Mouse (Mus musculus) bone marrow macrophage, adult 2 months (primary cell): ENCODE results near the gene 9530068E07Rik. TPM values are rescaled to one million over a fixed set of nuclear protein-coding genes. Genes with fewer than 3 reads are reported as not detected.

Experiments
- H3K27ac ChIP-seq: 2 replicates; pipeline ENCODE4 v1.5.1; 2012; ENCODE audit warnings: low read depth, low read length; ENCODE audit not compliant: insufficient read depth
- H3K4me1 ChIP-seq: 2 replicates; pipeline ENCODE4 v1.6.1; 2012; ENCODE audit warnings: low read length; ENCODE audit not compliant: control insufficient read depth, insufficient read depth
- H3K4me3 ChIP-seq: 2 replicates; pipeline ENCODE4 v1.5.1; 2012; ENCODE audit warnings: mild to moderate bottlenecking, low read length, moderate library complexity; ENCODE audit not compliant: insufficient read depth
- CTCF ChIP-seq: IDR thresholded peaks from 2 replicates; pipeline ENCODE4 v1.5.1; 2012; ENCODE audit warnings: low read depth, mild to moderate bottlenecking, low read length, moderate library complexity
- POLR2A ChIP-seq: IDR thresholded peaks from 2 replicates; pipeline ENCODE4 v1.6.1; 2012; ENCODE audit warnings: mild to moderate bottlenecking, low read depth, low read length, borderline replicate concordance
- polyA plus RNA-seq: library from polyadenylated mRNA; stranded (reverse); fragments of >200 nt; gene quantifications from 2 replicates; pipeline ENCODE4 v1.2.4, GENCODE M21; 2012; ENCODE audit not compliant: missing spikeins, insufficient read depth, insufficient read length

9530068E07Rik gene
- polyA plus RNA-seq, 1 experiment: 134 TPM

GRCm38 (mm10) chr11:52395343-52395742 is 885 bp upstream of the 9530068E07Rik start:
- Histone ChIP-seq H3K4me3 (no peak overlapping the region), H3K4me1 (no peaks in the 10 kb centered on the region), H3K27ac (no peak overlapping the region)
- TF ChIP-seq CTCF (no peak), POLR2A (no peak)

- peak overlapping the region; percentile 68 for H3K27ac ChIP-seq
- H3K4me1 ChIP-seq: no peaks in the 10 kb centered on the region
- H3K4me3 ChIP-seq: peak overlapping the region; percentile 94
- no peak for TF ChIP-seq CTCF
- TF ChIP-seq POLR2A: no peak
Observed at GRCm38 (mm10) chr11:52396597-52397188, 465 bp downstream of the 9530068E07Rik start.

- no peak for TF ChIP-seq CTCF
- no peak for TF ChIP-seq POLR2A
- H3K27ac ChIP-seq: peak overlapping the region; percentile 68
- H3K4me1 ChIP-seq: no peaks in the 10 kb centered on the region
- H3K4me3 ChIP-seq: peak overlapping the region; percentile 94
Observed at GRCm38 (mm10) chr11:52397385-52397987, 1.3 kb downstream of the 9530068E07Rik start.

GRCm38 (mm10) chr11:52401476-52401875 is 5.2 kb downstream of the 9530068E07Rik start:
- H3K4me3 ChIP-seq: no peak overlapping the region
- no peaks in the 10 kb centered on the region for H3K4me1 ChIP-seq
- TF ChIP-seq POLR2A (no peak), CTCF (no peak)
- H3K27ac ChIP-seq: no peak overlapping the region

- Histone ChIP-seq H3K4me3 (no peak overlapping the region), H3K27ac (no peak overlapping the region), H3K4me1 (no peaks in the 10 kb centered on the region)
- TF ChIP-seq CTCF: no peak
- no peak for TF ChIP-seq POLR2A
Observed at GRCm38 (mm10) chr11:52402566-52402965, 6.3 kb downstream of the 9530068E07Rik start.

GRCm38 (mm10) chr11:52404209-52404608 is 8.0 kb downstream of the 9530068E07Rik start:
- H3K27ac ChIP-seq: no peak overlapping the region
- H3K4me3 ChIP-seq: no peak overlapping the region
- no peak for TF ChIP-seq POLR2A
- no peak for TF ChIP-seq CTCF
- H3K4me1 ChIP-seq: no peaks in the 10 kb centered on the region

GRCm38 (mm10) chr11:52405196-52405688 is 9.0 kb downstream of the 9530068E07Rik start:
- H3K27ac ChIP-seq: no peak overlapping the region
- H3K4me1 ChIP-seq: no peaks in the 10 kb centered on the region
- no peak overlapping the region for H3K4me3 ChIP-seq
- TF ChIP-seq POLR2A: no peak
- no peak for TF ChIP-seq CTCF

GRCm38 (mm10) chr11:52409316-52409715 is 13.1 kb downstream of the 9530068E07Rik start:
- Histone ChIP-seq H3K4me3 (no peak overlapping the region), H3K27ac (no peak overlapping the region), H3K4me1 (no peaks in the 10 kb centered on the region)
- no peak for TF ChIP-seq POLR2A
- no peak for TF ChIP-seq CTCF

- no peak for TF ChIP-seq CTCF
- no peak for TF ChIP-seq POLR2A
- Histone ChIP-seq H3K27ac (no peak overlapping the region), H3K4me3 (no peak overlapping the region), H3K4me1 (no peaks in the 10 kb centered on the region)
Observed at GRCm38 (mm10) chr11:52418358-52418757, 22.1 kb downstream of the 9530068E07Rik start.

- Histone ChIP-seq H3K4me3 (no peak overlapping the region), H3K27ac (no peak overlapping the region), H3K4me1 (no peaks in the 10 kb centered on the region)
- no peak for TF ChIP-seq CTCF
- TF ChIP-seq POLR2A: no peak
Observed at GRCm38 (mm10) chr11:52419246-52419645, 23.0 kb downstream of the 9530068E07Rik start.
